Mouse (Mus musculus): ENCODE data around the gene St6galnac6.

GRCm38 (mm10) chr2:32574497-32574896, 25.0 kb upstream of the St6galnac6 start, which contains the start of gene Pip5kl1:
- TF ChIP-seq POLR2A (IDR thresholded peaks at IDR 0.05; ENCODE audit: low read depth, low read length) = no peak; the same call in 1 of the 2 replicates
- no peak for TF ChIP-seq CTCF (IDR thresholded peaks at IDR 0.05; ENCODE audit: borderline replicate concordance, insufficient read depth, low read length)

Data from embryonic fibroblast, embryonic 13.5 days (primary cell).